Comparison of ENCODE assay signal across 23 mouse cellular contexts in genomic region chr5:45036430-45036829, GRCm38 (mm10).
"Had no signal": no experiment of that assay in that cellular context is flagged by ENCODE, and none has a peak within 500 bp of the region (broad histone marks: within the 10 kb centered on the region; RNA-seq: fewer than 3 reads in every experiment).

No protein-coding gene starts in this region.

- ATAC-seq: hindbrain, embryonic 16.5 days; inflammation-experienced regulatory T-cells, adult 6 months; intestine, embryonic 15.5 days; intestine, postnatal 0 days; liver, embryonic 12.5 days had no signal

- DNase-seq: gastrocnemius, postnatal 14 days; gastrocnemius, postnatal 36 days; heart, adult 18-20 months; heart, postnatal 10 days; heart, postnatal 4 days; kidney, adult 18-20 months; kidney, adult 8-10 months; kidney, postnatal 10 days; kidney, postnatal 25 days; kidney, postnatal 4 days; layer of hippocampus, postnatal 36 days; left cerebral cortex, postnatal 4 days had no signal

- H3K4me2 ChIP-seq: heart, embryonic 12.5 days; hindbrain, embryonic 14.5 days; intestine, embryonic 15.5 days; limb, embryonic 13.5 days; limb, embryonic 15.5 days; liver, embryonic 12.5 days had no signal

- H3K27me3 ChIP-seq: heart, embryonic 12.5 days; intestine, embryonic 15.5 days; limb, embryonic 13.5 days; limb, embryonic 15.5 days; liver, embryonic 12.5 days had no signal

- H3K4me3 ChIP-seq: heart, embryonic 10.5 days; heart, embryonic 12.5 days; intestine, embryonic 15.5 days; layer of hippocampus, adult 2 months; limb, embryonic 13.5 days; limb, embryonic 15.5 days; liver, embryonic 12.5 days had no signal

- H3K9me3 ChIP-seq: heart, embryonic 10.5 days; heart, embryonic 12.5 days; intestine, embryonic 15.5 days; limb, embryonic 13.5 days; limb, embryonic 15.5 days; liver, embryonic 12.5 days had no signal

- H3K36me3 ChIP-seq: heart, embryonic 10.5 days; heart, embryonic 12.5 days; intestine, embryonic 15.5 days; limb, embryonic 13.5 days; limb, embryonic 15.5 days; liver, embryonic 12.5 days had no signal

- H3K9ac ChIP-seq: heart, embryonic 12.5 days; hindbrain, embryonic 14.5 days; intestine, embryonic 15.5 days; limb, embryonic 13.5 days; limb, embryonic 15.5 days; liver, embryonic 12.5 days had no signal

- H3K4me1 ChIP-seq: heart, embryonic 10.5 days; heart, embryonic 12.5 days; intestine, embryonic 15.5 days; limb, embryonic 13.5 days; limb, embryonic 15.5 days; liver, embryonic 12.5 days had no signal

- H3K27ac ChIP-seq: heart, embryonic 10.5 days; hindbrain, embryonic 14.5 days; intestine, embryonic 15.5 days; layer of hippocampus, adult 2 months; limb, embryonic 13.5 days; limb, embryonic 15.5 days; liver, embryonic 12.5 days had no signal
